Mouse (Mus musculus): ENCODE data around the gene Prkag2.

Prkag2 gene

DNA sequence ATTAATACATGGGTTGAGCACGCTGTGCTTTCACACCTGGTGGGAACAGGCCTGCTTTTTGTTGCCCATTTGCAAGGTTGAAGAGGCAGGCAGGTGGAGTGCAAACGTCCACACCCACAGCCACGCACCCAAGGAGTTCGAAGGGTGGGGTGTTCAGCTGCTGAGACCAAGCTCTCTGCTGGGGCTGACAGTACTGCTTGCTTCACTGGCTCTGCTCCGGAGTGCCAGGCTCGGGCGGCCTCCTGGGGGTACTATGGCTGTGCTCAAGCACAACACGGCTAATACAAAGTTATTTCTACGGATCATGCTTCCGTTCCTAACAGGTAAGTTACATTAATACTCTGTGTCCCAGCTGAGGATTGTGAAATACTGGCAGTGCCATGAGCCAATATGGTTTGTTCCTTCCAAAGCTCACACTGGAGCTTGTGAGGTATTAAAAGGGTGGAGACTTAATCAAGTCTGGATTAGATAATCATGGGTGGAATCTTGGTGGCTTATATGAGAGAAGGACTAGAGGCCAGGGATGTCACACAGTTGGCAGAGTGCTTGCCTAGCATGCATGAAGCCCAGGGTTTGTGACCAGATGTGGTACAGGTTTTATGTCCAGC, 168.8 kb downstream of the Prkag2 start:
- no peak for DNase-seq (ENCODE audit: extremely low spot score, low read depth, low spot score)

DNA sequence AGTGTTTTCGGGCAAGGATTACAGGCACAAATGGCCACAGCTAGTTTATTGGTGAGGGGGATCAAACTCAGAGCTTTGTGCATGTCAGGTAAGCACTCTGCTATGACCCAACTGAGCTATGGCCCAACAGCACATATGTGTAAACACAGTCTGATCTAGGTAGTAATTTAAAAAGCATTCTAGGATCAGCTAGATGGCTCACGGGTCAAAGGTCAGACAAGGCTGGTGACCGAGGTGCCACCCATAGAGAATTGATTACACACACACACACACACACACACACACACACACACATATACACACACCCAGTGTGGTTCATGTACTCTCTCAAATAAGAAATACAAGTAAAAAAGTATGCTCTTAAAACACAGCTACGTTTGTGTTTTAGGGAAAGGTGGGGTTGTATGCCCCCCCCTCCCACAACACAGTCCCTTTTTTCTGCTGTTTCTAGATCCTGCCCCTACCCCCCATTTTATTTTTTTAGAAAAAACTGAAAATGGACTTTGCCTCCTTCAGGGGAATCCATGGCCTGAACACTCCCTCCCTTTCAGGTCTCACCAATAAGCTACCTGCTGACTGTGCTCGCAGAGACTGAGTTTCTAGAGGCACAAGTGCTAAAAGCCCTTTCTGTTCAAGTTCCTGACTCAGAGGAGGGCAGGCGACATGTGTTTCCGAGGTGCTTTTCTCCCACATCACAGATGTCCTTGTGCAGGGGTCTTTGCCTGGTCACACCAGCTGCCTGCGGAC, 169.4 kb downstream of the Prkag2 start:
- no peak for DNase-seq (ENCODE audit: extremely low spot score, low read depth, low spot score)

DNA sequence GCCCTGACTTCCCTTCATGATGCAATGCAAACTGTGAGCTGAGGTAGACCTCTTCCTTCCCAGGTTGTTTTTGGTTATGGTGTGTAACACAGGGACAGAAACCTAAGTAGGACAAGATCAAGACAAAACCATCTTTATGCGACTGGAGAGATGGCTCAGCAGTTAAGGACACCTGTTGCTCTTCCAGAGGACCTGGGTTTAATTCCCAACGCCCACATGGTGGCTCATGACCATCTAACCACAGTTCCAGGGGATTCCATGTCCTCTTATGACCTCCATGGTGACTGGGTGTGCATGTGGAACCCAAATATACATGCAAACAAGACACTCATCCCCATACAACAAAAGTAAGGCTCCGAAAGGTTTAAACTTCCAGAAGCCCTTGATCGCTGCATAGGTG, 171.6 kb downstream of the Prkag2 start:
- no peak for DNase-seq (ENCODE audit: extremely low spot score, low read depth, low spot score)

DNA sequence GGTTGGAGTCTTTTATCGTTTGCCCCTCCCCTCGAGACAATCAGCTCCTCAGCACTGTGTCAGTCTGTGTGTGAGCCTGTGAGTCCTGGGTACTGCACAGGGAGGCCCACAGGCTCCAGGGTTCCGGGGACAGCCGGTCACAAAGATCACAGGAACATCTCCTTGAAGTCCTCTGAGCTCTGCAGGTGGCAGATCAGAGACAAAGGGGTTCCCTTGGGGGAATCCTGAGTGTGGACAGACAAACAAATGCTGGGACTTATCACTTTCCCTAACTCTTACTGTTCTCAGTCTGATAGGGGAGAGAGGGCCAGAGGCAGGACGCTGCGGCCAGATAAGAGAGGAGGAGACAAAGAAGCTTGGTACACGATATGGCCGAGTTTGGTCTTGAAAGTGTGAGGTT, 172.7 kb downstream of the Prkag2 start:
- DNase-seq (ENCODE audit: extremely low spot score, low read depth, low spot score) = no peak

DNA sequence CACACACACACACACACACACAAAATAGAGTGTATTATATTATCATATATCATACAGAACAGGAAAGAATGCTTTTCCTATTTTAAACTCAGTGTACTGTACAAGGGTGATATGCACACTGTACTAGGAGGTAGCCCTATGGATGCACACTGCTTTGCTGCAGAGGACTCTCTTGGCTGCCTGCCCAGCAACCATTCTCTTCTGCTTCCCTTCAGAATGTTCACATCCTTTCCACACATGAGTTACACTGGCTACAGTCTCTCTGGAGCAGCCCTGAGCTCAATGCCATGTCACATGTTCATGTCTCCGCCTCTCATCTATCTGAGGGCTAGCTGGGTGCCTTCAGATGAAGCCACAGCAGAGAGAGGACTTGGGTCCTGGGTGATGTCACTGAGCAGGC, 181.3 kb downstream of the Prkag2 start:
- DNase-seq (ENCODE audit: extremely low spot score, low read depth, low spot score) = no peak

DNA sequence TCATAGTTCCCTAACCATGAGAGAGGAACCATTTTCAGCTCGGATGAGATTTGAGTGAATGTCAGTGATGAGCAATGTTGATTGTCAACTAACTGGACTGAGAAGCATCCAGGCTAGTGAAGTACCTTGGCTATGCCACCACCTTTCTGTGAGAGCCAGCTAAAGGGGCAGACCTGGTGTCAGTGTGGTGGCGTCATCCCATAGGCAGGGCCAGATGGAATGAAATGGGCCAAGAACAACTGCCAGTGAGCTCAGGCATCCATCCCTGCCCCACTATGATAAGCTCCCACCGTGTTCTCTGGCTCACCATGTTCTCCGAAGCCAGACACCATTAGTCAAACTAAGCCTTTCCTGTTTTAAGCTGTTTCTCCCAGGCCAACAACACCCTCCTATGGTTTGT, 183.9 kb downstream of the Prkag2 start:
- DNase-seq (ENCODE audit: extremely low spot score, low read depth, low spot score) = no peak

DNA sequence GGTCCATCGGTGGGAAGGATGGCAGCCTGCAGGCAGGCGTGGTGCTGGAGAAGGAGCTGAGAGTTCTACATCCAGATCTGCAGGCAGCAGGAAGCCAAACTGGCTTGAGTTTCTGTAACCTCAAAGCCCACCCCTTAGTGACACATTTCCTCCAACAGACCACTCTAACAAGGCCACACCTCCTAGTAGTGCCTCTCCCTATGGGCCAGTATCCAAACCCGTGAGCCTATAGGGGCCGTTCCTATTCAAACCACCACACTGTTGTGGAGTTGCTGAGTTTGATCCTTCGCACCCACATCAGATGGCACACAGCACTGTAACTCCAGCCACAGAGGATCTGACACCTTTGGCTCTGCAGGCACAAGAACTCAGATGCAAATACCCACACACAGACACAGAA, 185.3 kb downstream of the Prkag2 start:
- DNase-seq (ENCODE audit: extremely low spot score, low read depth, low spot score) = no peak

DNA sequence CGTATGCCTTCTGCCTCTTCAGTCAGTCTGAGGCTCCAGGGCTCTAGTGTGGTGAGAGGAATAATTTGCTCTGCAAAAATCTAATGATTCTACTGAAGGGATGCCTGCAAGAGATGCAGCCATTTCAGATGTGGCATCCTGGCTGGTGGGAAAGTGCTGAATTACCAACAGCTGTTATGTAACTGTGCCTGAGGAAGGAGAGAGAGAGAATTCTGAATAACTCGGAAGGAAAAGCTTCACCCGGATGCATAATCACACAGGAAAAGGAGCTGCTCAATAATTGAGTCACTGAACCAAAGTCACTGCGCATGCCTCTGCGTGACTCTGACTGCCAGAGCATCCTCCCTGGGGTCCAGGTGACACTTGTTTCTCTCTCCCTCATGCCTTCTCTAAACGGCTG, 186.8 kb downstream of the Prkag2 start:
- no peak for DNase-seq (ENCODE audit: extremely low spot score, low read depth, low spot score)

DNA sequence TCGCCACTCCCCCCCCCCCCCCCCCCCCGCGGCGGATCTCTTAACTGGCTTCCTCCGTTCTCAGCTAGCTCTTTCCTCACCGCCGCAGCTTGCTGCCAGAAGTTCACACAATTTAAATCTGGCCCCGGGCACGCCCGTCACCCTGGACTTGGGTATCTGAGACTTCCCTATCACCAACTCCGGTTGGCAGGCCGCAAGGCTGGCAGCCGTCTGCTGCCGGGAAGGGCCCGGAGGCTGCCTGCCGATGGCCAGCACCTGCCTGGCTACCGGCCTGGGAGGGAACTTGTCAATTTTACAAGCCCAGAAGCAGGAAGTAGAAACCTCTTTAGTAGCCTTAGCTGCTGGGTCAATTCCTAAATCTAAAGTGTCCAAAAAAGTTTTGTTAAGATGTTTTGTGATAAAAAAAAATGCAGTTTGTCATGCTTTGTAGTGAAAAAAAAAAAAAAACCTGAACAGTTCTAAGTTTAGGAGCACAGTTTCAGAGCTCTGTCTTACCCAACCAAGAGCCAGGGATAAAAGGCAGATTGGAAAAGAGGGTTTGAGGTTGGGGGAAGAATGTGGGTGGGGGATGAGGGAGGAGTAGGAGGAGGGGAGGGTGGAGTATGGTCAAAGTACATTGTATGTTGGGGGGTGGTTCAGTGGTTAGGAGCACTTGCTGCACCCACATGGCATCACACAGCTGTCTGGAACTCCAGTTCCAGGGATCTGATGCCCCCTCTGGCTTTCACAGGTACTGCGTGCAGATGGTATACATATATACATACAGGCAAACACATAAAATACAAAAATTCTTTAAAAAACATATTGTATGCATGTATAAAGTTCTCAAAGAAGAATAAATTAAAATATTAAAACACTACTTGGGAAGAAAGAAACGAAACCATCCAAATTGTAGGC, 191.4 kb downstream of the Prkag2 start:
- no peak for DNase-seq (ENCODE audit: extremely low spot score, low read depth, low spot score)

DNA sequence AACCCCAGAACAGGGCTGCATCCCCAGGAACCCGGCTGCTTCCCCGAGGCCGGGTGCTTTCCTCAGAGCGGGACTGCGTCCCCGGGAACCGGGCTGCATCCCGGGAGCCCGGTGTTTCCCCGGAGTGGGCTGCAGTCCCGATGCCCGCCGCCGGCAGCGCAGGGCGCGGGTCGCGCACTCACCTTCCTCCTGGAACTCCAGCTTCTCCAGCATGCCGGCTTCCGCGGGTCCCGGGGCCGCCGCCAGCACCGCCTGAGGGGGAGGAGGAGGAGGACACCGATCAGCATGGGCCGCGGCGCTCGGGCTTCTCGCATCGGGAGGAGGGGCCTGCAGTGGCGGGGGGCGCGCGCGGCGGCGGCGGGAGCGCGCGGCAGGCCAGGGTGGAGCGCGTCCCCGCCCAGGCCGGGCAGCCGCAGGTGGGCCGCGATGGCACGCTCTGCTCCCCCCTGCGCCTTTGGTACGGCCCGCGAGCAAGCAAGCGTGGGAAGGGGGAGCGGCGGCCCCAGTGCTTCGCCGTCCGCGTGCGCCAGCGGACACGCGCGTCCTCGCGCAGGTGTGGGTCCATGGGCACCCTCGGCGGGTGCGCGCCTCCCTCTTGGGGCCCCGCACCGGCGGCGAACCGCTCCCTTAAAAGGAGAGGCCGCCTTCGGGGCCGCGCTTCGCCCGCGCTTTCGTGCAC, 192.2 kb downstream of the Prkag2 start:
- DNase-seq (ENCODE audit: extremely low spot score, low read depth, low spot score) = no peak

DNA sequence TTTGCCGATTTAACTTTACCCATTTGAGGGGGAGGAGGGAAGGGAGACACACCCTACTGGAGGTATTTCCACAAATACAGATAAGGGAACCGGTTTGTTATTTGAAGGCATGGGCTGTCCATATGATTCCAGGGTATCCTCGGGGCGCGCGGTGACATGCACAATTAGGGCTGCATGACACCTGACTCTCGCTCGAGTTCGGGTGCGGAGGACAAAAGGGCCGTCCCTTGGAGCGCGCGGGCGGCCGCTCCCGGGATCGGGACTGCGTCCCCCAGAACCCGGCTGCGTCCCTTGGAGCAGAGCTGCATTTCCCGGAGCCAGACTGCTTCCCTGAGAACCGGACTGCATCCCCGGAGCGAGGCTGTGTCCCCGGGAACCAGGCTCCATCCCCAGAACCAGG, 192.7 kb downstream of the Prkag2 start:
- no peak for DNase-seq (ENCODE audit: extremely low spot score, low read depth, low spot score)

DNA sequence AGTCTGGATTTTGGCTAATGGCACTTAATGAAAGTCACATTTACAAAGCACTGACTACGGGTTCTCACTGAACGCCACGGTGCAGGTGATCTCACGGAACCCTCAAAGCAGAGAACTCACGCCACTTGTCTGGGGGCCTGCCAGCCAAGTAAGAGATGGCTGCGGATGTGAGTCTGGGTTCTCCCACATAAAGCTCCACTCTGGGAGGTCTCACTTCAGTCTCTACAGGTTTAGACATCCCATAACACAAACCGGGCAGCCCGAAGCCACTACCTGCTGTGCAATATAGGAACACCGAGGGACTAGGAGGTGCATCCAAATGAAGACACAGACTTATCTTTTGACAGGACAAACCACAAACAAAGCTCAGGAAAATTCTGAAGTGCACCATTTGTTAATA, 193.6 kb downstream of the Prkag2 start:
- DNase-seq (ENCODE audit: extremely low spot score, low read depth, low spot score) = no peak

DNA sequence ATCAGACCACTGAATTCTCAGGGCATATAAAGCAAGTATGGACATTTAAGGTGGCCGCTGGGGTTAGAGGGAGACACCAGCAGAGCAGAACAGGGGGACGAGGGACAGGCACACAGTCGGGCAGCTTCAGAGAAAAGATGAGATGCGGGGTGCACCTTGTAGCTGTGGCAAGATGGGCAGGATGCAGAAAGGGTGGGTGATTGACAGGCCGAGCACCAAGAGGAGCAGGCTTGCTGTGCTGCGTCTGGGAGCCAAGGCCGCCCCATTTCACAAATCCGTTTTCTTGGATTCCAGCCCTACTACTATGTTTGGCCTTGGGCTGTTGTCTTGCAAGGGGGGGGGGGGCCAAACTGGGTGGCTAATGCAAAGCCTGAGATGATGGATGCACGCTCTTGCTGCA, 195.5 kb downstream of the Prkag2 start:
- DNase-seq (ENCODE audit: extremely low spot score, low read depth, low spot score) = no peak

DNA sequence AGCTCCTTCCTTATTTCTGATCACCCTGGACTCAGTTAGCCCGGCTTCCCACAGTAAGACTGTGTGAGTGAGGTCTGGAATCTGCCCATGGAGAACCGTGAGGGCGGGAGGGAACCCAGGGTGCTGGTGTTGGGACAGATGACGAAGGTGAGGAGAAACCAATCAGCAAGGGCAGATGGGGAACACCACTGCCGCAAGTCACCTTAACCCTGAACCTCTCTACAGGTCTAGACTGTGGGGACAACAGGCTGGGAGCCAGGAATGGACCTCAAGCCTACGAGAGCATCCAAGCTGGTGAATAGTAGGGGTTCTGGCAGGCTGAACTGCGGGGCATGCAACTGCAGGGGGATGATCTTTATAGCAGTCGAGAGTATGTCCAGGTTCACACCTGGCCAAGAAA, 196.0 kb downstream of the Prkag2 start:
- DNase-seq (ENCODE audit: extremely low spot score, low read depth, low spot score) = no peak

DNA sequence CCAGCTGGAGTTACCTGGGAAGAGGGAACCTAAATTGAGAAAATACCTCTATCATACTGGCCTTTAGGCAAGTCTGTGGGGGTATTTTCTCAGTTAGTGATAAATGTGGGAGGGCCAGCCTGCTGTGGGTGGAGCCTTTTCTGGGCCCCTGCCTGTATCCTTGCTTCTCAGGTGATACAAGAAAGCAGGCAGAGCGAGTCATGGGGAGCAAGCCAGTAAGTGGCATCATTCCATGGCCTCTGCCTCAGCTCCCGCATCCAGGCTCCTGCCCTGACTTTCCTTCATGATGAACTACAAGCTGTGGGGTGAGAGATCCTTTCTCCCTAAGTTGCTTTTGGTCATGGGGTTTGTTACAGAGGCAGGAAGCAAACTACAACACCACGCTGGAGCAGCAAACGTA, 196.4 kb downstream of the Prkag2 start:
- no peak for DNase-seq (ENCODE audit: extremely low spot score, low read depth, low spot score)

DNA sequence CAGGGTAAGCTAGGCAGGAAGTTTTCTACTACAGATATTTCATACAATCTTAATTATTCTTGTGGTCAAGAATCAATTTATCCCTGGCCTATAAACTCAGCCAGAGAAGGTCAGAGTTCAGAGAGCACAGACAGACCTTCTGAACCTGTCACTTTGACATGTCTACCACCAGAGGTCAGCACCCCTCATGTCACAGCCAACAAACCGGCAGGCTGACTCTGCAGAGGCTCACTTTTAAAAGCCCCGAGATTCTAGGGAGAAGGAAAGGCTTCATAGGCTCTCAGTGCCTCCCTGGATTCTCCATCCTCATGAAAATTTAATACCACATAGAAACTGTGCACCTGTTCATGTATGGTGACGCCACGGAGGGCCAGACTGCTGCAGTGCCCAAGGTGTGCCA, 197.6 kb downstream of the Prkag2 start:
- no peak for DNase-seq (ENCODE audit: extremely low spot score, low read depth, low spot score)

DNA sequence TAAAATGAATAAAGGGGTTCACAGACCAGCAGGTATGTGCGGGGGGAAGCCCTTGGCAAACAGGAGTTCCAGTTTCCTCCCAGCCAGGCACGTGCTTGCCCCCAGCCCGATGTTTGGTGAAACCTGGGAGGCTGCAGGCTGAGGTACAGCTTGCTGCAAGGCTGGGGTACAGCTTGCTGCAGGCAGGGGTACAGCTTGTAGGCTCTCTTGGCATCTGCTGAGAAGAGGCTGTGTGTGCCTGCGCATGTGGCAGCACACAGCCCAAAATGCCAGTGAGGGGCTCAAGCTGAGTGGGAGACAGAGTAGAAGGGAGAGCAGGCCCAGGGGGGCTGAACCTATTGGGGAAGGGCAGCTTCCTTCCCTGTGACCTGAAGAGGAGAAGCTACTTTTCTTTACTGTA, 204.8 kb downstream of the Prkag2 start:
- no peak for DNase-seq (ENCODE audit: extremely low spot score, low read depth, low spot score)

DNA sequence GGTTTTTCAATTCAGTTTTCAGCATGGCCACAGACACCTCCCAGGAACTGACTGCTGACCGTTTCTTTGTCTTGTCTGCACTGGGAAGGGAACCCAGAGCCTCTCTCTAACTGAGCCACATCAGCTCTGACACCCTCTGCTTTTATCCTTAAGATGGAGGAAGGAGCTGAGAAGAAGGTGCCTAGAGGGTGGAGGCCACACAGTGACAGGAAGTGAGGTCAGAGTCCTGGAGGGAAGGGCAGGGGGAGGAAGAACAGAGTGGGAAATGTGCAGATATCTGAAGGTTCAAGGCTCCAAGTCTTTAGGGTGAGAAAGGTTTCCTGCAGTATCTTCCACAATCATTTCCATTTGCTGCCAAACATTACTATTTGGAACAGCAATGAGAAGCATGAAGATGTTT, 205.6 kb downstream of the Prkag2 start:
- DNase-seq (ENCODE audit: extremely low spot score, low read depth, low spot score) = no peak

DNA sequence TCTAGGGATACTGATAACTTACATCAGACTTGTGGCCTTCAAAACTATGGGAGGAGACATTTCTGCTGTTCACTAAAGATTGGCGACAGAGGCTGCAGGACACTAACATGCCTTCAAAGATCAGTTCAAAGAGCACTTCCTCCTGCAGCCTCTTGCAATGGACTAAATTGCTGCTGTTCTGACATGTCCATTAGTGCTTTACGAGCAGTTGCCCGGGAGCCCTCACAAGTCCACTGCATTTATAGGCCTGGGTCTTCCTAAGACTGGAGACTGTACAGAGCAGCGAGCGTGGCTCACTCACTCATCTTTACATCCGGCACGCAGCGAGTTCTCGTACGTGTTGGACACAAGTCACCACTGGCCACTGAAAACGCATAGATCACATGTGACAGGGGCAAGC, 208.0 kb downstream of the Prkag2 start:
- DNase-seq (ENCODE audit: extremely low spot score, low read depth, low spot score) = no peak

DNA sequence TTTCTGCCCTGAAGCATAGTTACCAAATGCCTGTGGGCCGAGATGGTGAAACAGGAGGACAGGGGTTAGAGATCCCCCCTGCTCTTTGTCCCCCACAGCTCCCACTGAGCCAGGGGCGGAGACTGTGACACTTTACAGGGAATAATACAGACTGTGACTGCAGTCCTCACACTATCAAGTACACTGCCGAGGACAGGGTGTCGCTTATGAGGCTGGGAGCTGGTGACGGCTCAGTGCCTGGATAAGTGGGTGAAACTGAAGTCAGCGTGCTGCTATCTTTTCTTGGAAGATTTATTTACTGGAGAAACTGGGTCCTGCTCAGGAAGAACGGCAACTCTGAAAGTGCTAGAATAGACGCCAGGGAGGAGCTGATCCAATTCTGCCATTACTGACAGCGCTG, 210.6 kb downstream of the Prkag2 start:
- DNase-seq (ENCODE audit: extremely low spot score, low read depth, low spot score) = no peak

DNA sequence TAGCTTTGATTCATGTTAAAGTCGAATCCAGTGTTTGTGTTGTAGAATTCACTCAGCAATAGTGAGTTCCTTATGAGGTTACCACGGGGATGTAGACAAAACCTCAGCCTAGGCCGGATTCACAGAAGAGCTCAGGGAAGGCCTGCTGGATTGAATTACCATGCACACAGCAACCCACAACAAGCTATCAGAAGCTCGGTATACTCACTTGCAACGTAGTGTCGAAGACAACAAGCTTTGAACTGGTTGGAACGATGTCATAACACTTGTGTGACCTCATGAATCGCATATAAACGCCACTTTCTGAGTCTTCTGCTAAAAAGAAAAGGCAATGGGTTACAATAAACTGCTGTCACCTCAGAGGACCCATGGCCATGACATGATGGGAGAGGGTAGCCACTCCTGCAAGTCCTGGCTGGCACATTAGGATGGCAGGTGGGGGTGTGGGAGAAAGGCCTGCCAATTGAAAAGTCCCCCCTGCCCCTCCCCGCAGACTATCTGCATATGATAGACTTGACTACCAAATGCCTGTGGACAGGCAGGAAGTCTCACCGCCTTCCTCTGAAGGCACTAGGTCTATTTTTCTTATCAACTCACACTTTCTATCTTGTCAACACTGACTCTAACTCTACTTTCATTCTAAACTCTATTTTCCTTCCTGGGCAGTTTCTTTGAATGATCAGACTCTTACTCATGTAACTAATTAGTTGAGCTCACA, 211.4 kb downstream of the Prkag2 start:
- DNase-seq (ENCODE audit: extremely low spot score, low read depth, low spot score) = no peak
